Mouse (Mus musculus): ENCODE measurements at regions not wholly inside any gene's neighbourhood (a gene's known extent, or its start where the extent isn't known, plus 50 kb on each side); places are given as distances from the start of the nearest gene placed in this dataset.

- in situ Hi-C loops (cut with MboI; ENCODE audit: low pct_unique_long_range_greater_than_20kb in 1 of 2, low sequenced_read_pairs in 2 of 2, unreplicated experiment in 1 of 2), result no loop called here
Observed at GRCm38 (mm10) chr11:43952151-43952550, 51.1 kb upstream of the Adra1b start.

GRCm38 (mm10) chr11:43958241-43958975, 57.4 kb upstream of the Adra1b start:
- in situ Hi-C loops (cut with MboI; ENCODE audit: low pct_unique_long_range_greater_than_20kb in 1 of 2, low sequenced_read_pairs in 2 of 2, unreplicated experiment in 1 of 2), result no loop called here

GRCm38 (mm10) chr11:43958976-43959315, 57.9 kb upstream of the Adra1b start:
- in situ Hi-C loops (cut with MboI; ENCODE audit: low pct_unique_long_range_greater_than_20kb in 1 of 2, low sequenced_read_pairs in 2 of 2, unreplicated experiment in 1 of 2), result no loop called here

- in situ Hi-C loops (cut with MboI; ENCODE audit: low pct_unique_long_range_greater_than_20kb in 1 of 2, low sequenced_read_pairs in 2 of 2, unreplicated experiment in 1 of 2), result no loop called here
Observed at GRCm38 (mm10) chr11:43960348-43961105, 59.5 kb upstream of the Adra1b start.

- in situ Hi-C loops (cut with MboI; ENCODE audit: low pct_unique_long_range_greater_than_20kb in 1 of 2, low sequenced_read_pairs in 2 of 2, unreplicated experiment in 1 of 2), result no loop called here
Observed at GRCm38 (mm10) chr11:43961398-43962070, 60.5 kb upstream of the Adra1b start.

GRCm38 (mm10) chr11:43967764-43968163, 66.8 kb upstream of the Adra1b start:
- in situ Hi-C loops (cut with MboI; ENCODE audit: low pct_unique_long_range_greater_than_20kb in 1 of 2, low sequenced_read_pairs in 2 of 2, unreplicated experiment in 1 of 2), result no loop called here

- in situ Hi-C loops (cut with MboI; ENCODE audit: low pct_unique_long_range_greater_than_20kb in 1 of 2, low sequenced_read_pairs in 2 of 2, unreplicated experiment in 1 of 2), result no loop called here
Observed at GRCm38 (mm10) chr11:43971886-43972285, 70.9 kb upstream of the Adra1b start.

- in situ Hi-C loops (cut with MboI; ENCODE audit: low pct_unique_long_range_greater_than_20kb in 1 of 2, low sequenced_read_pairs in 2 of 2, unreplicated experiment in 1 of 2), result no loop called here
Observed at GRCm38 (mm10) chr11:43976024-43976423, 75.0 kb upstream of the Adra1b start.

- in situ Hi-C loops (cut with MboI; ENCODE audit: low pct_unique_long_range_greater_than_20kb in 1 of 2, low sequenced_read_pairs in 2 of 2, unreplicated experiment in 1 of 2), result no loop called here
Observed at GRCm38 (mm10) chr11:43979406-43979805, 78.4 kb upstream of the Adra1b start.

GRCm38 (mm10) chr11:43980444-43980843, 79.4 kb upstream of the Adra1b start:
- in situ Hi-C loops (cut with MboI; ENCODE audit: low pct_unique_long_range_greater_than_20kb in 1 of 2, low sequenced_read_pairs in 2 of 2, unreplicated experiment in 1 of 2), result no loop called here

GRCm38 (mm10) chr11:43989911-43990430, 89.0 kb upstream of the Adra1b start:
- in situ Hi-C loops (cut with MboI; ENCODE audit: low pct_unique_long_range_greater_than_20kb in 1 of 2, low sequenced_read_pairs in 2 of 2, unreplicated experiment in 1 of 2), result no loop called here

- in situ Hi-C loops (cut with MboI; ENCODE audit: low pct_unique_long_range_greater_than_20kb in 1 of 2, low sequenced_read_pairs in 2 of 2, unreplicated experiment in 1 of 2), result no loop called here
Observed at GRCm38 (mm10) chr11:43992011-43992471, 91.0 kb upstream of the Adra1b start.

- in situ Hi-C loops (cut with MboI; ENCODE audit: low pct_unique_long_range_greater_than_20kb in 1 of 2, low sequenced_read_pairs in 2 of 2, unreplicated experiment in 1 of 2), result no loop called here
Observed at GRCm38 (mm10) chr11:43998046-43998725, 97.2 kb upstream of the Adra1b start.

- in situ Hi-C loops (cut with MboI; ENCODE audit: low pct_unique_long_range_greater_than_20kb in 1 of 2, low sequenced_read_pairs in 2 of 2, unreplicated experiment in 1 of 2), result no loop called here
Observed at GRCm38 (mm10) chr11:44000056-44000455, 99.0 kb upstream of the Adra1b start.

- in situ Hi-C loops (cut with MboI; ENCODE audit: low pct_unique_long_range_greater_than_20kb in 1 of 2, low sequenced_read_pairs in 2 of 2, unreplicated experiment in 1 of 2), result no loop called here
Observed at GRCm38 (mm10) chr11:44001843-44002589, 101.0 kb upstream of the Adra1b start.

GRCm38 (mm10) chr11:44002716-44003522, 101.9 kb upstream of the Adra1b start:
- in situ Hi-C loops (cut with MboI; ENCODE audit: low pct_unique_long_range_greater_than_20kb in 1 of 2, low sequenced_read_pairs in 2 of 2, unreplicated experiment in 1 of 2), result no loop called here

- in situ Hi-C loops (cut with MboI; ENCODE audit: low pct_unique_long_range_greater_than_20kb in 1 of 2, low sequenced_read_pairs in 2 of 2, unreplicated experiment in 1 of 2), result no loop called here
Observed at GRCm38 (mm10) chr11:44007526-44008040, 106.6 kb upstream of the Adra1b start.
